Mouse (Mus musculus) MN1 (cell line): ENCODE data around the gene Cox19.

Experiments
- DNase-seq: peaks from one replicate; pipeline ENCODE4 v3.0.0-alpha.2; 2016; ENCODE audit warnings: low spot score

Cox19 gene

GRCm38 (mm10) chr5:139294089-139294488 is 57.1 kb downstream of the Cox19 start:
- no peak for DNase-seq

GRCm38 (mm10) chr5:139291811-139292560 is 59.2 kb downstream of the Cox19 start:
- no peak for DNase-seq

GRCm38 (mm10) chr5:139290467-139291259 is 60.6 kb downstream of the Cox19 start:
- DNase-seq: no peak

GRCm38 (mm10) chr5:139288591-139288990 is 62.6 kb downstream of the Cox19 start:
- no peak for DNase-seq

- no peak for DNase-seq
These were observed 63.4 kb downstream of the Cox19 start for GRCm38 (mm10) chr5:139287787-139288186.

GRCm38 (mm10) chr5:139287099-139287498 is 64.1 kb downstream of the Cox19 start:
- no peak for DNase-seq
